Mouse (Mus musculus) gastrocnemius, postnatal 14 days (tissue): ENCODE results near the gene Fbp1. TPM values are rescaled to one million over a fixed set of nuclear protein-coding genes. Genes with fewer than 3 reads are reported as not detected.
"Not testable (repeated sequence)": the region's sequence is repeated elsewhere in the genome, so short reads cannot be mapped to it uniquely, and the experiment has no call there.

Source experiments
- DNase-seq: peaks from one replicate; pipeline ENCODE4 v3.0.0; 2021; ENCODE audit warnings: mixed read lengths
- intact Hi-C: fragments of 180-260 bp; cut with DNase I; formaldehyde crosslinking; loops from one replicate; pipeline ENCODE4 v1.15.1; 2025; ENCODE audit warnings: low total_unique reads
- total RNA-seq, 2 experiments: library from RNA; stranded (reverse); gene quantifications; 2 replicates each; pipeline ENCODE4 v1.2.3; 2021

Fbp1 gene
- total RNA-seq, 2 experiments from 2014 or later = not detected

DNA sequence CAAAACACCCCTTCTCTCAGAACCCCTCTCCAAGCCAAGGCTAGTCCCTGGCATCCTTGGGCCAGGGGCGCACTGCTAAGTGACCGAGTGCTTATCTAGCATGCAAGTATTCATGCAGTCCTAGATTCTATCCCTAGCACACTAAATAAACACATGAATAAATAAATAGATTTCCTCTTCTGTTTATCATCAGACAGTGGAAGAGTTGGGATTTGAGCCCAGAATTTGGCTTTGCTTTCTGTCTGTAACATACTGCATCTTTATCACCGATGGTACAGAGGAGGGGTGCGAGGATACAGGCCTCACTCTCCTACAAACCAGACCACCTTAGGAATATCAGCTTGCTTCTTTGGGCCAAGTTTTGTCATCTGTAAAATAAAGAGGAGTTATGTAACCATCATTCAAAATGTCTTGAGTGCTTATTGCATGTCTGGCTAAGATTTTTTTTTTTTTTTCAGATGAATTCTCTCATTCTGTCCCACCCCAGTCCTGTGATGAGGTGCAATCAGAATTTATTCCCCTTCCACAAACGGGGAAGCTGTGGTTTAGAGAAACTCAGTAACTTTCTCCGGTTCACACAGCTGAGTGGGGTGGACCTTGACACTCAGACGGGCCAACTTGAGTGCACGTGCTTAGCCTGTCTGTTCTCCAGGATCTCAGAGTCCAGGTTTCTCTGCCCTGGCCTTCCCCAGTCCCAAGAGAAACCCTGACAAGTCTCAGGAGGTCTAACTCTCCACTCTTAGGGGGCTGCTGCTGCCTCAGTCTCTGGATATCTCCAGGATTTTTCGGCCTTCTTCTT is 5.2 kb upstream of the Fbp1 start:
- intact Hi-C loops = no loop called here
- DNase-seq = no peak

DNA sequence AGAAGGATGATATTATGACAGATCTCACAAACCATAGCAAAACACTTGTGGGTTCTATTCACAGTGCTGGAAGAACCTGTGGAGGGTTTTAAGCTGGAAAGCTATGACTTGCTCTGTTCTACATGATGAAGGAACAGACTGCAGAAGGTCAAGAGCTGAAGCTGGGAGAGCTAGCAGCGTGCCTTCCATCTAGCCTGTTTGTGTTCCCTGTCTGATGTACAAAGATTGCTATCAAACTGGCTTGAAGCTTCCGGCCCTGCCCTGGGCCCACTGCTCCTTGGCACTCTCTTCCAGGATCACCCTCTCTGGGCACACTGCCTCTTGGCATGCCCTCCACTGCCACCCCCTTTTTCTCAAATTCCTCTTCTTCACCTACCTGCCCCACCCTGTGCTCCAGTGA is 1.2 kb upstream of the Fbp1 start:
- no peak for DNase-seq

DNA sequence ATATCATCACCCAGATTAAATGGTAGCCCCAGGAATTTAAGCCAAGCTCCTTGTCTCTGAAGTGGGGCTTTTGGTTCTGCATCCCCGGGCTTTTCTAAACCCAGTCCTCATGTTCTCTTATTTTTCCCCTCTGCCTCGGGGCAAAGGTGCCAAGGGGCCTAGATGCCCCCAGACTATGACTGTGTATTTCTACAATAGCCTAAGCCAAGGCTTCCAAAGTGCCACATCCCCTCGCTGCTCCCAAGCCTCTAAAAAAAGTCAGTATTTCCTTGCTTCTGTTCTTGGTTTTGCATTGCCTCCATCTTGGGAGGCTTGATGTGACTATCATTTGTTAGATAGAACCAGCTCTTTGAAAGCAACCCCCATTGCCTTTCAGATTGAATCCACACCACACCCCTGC is 3.5 kb downstream of the Fbp1 start:
- intact Hi-C loops = no loop called here
- DNase-seq = no peak

More for the DNA sequence above, 1.2 kb upstream of the Fbp1 start:
- intact Hi-C loops = no loop called here

DNA sequence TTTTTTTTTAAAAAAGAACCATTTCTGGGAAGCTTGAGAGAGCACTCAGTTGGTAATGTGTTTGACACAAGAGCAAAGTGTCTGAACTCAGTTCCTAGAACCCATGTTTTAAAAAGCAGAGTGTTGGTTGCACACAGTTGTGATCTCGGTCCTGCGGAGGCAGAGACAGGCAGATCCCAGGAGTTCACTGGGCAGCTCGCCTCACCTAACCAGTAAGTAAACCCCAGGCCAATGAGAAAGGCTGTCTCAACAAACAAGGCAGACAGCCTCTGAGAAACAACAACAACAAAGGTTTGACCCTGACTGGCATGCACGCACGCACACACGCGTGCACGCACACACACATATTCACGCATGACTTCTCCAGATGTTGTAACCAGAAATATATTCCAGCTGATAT is 4.2 kb downstream of the Fbp1 start:
- DNase-seq = no peak
- intact Hi-C loops = no loop called here

DNA sequence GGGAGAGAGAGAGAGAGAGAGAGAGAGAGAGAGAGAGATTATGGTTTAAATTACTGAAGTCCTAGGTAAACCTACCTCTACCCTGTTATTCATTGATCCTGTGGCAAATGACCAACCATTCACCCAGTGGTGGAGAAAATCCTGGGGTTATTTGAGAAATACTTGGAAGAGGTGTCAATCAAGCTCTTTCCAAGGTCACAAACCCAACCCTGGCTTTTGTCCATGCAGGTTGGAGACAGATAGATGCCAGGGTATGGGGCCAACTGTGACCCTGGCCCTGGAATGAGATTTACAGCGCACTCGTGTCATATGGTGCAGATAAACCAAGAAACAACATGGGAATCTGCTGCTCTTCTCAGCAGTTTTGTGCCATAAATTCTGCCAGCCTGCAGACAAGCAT is 4.6 kb downstream of the Fbp1 start:
- DNase-seq = no peak
- intact Hi-C loops = no loop called here

DNA sequence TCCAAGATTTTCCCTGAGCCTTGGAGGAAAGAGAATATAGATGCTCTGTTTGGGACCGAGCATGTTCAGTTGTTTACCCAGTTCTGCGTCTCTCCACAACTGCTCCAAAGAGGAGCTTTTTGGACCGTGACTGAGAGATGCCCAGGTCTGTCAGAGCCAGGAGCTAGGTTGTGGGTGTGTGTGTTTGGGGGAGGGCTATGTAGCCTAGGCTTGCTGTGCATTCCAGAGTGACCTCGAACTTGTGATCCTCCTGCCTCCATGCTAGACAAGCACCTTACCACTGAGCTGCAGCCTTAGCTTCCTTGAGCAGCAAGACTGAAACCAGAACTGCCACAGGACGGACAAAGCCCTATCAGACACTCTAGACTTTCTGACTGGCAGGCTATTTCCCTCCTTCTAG is 5.2 kb downstream of the Fbp1 start:
- no peak for DNase-seq
- intact Hi-C loops = no loop called here

DNA sequence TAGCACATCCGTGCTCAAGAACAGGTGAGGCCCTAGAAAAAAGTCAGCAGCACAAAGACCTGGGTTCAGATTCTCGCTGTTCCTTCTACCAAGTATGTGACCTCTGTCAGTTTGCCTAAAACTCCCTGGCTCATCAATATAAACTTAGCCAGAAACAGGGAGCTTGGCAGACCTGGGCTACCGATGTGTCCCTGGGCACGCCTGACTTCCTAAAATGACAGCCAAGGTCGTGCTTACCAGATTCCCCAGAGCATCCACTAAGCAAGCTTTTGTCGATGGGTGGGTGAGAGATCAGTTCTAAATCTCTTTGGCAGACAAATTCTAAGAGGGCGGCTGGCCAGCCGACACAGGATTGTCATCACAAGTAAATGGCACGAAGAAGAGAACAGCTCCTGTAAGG is 6.7 kb downstream of the Fbp1 start:
- no peak for DNase-seq
- intact Hi-C loops = no loop called here

DNA sequence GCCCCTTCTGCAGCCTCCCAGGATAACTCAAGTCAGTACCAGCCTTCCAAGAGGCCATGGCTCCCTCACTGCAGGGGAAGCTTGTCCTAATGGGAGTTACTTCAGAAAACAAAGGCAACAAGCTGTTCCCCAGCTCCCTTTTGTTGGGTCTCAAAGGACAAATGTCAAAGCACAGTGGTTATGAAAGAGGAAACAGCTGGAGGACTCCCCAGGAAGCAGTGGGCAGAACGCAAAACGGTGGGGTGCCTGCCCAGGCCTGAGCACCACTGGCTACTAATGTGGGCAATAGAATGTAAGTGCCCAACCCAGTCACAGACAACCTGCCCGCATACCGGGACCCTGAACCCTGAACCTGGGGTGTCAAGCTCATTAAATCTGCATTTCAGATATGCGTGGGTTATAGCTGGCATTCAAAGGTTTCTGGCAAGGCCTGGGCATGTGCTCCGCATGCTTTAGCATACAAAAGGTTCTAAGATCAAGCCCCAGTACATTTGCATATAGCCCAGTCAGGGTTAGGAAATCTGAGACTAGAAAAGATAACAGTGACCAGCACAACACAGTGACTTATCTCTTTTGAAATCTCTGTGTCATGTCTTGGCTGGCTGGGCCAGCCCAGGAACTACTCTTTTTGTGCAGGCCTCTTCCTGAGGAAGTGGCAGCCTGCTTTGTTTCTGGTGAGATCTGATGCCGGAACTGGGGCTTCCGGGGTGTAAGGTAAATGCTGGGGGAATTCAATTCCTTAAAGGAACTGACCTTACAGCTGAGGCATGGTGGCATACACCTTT is 8.1 kb downstream of the Fbp1 start:
- no peak for DNase-seq
- intact Hi-C loops = no loop called here

DNA sequence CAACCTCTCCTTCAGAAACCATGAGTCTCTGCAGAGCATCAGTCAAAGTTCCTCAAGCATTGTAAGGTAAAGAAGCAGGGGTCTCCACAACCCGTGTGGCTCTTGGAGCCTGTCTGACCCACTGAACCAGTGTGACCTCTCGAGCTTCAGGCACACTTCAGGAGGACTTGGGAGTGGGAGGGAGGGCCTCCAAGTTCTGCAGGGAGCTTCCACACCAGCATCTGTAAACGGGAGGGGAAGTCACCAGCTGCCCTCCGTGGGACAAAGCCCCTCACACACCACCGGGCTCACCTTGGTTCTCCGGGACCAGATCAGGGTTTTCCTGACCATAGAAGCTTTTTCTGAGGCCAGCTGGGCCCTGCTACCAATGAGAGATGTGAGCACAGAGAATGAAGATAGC is 8.7 kb downstream of the Fbp1 start:
- no peak for DNase-seq
- intact Hi-C loops = no loop called here

DNA sequence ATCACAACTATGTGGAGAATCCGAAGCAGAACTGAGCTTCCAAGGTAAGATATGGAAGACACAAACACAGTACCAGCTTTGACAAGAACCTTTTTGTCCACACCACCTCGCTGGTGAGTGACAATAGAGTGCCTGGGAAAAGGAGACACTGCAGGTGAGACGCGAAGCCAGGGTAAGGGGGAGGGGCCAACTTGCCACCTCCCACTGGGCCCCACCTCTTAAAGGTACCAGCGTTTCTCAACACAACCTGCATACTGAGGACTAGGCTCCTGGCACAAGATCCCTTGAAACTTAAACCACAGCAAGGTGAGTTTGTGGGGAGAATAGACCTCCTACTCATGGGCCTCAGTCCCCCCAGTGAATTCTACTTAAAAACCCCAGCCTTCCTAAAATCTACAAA is 10.8 kb downstream of the Fbp1 start:
- no peak for DNase-seq
- intact Hi-C loops = no loop called here

DNA sequence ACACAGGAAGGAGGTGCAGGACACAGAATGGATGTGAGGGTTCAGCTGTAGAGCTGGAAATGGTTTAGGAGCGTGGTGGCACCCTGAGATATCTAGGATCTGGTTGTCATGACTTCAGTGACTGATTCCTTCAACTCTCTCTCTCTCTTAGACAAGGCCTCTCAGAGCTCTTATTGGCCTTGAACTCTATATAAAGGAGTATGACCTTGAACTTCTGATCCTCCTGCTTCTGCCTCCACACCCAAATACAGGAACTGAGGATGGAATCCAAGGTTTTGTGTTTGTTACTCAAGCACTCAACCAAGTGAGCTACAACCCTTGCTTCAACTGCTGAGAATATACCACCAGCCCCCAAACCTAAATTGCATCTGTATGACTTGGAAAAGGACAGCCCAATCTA is 12.0 kb downstream of the Fbp1 start:
- no peak for DNase-seq
- intact Hi-C loops = no loop called here

DNA sequence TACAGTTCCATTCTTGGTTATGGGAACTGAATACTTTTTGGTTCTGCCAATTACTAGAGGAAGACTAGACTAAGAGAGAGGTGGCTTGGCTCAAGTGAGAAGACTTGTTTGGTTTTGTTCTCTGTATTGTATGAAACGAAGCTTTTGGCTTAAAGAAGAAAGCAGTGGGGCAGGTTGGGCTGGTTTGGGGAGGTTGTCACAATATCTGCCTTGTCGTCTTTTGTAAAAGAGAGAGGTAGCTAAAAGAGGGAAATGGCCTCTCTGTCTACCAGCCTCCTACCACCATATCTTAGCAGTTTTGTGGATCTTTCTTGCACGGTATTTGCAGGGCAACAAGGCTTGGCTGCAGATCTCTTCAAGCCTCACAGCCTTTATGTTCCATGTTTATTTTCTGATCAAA is 15.8 kb downstream of the Fbp1 start:
- no peak for DNase-seq
- intact Hi-C loops = no loop called here

DNA sequence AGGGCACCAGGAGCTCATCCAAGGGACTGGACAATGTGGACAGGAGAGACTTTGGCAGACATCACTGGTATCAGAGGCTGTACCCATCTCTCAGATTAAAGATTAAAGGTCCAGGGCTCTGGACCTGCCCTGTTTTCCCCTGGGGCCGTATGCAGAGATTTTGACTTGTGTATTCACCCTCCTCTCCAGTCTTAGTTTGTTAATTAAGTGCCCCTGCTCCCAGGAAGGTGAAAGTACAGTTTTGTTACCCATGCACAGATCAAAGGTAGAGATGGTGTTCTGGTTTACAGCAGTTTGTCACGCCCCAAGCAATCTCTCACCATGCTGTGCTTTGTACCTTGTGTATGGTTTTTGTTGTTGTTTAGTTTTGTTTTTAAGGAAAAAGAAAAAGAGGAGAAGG is 17.5 kb downstream of the Fbp1 start:
- intact Hi-C loops = no loop called here
- no peak for DNase-seq

DNA sequence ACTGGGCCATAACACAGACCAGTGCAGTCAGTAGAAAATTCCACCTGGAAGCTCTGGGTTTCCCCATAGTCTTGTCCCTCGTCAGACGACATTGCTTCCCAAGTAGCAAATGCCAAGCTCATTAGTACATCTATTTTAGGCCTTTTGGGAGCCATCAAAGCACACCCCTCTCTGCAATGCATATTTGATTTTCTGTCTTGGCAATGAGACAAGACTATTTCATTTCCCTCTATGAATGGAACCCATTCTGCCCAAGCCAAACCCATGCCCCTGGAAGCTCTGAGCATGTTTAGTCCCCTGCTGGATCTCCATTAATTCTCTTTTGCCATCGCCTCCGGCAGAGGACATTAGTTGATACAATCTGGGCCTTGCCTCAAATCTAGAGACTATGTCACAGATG is 21.3 kb downstream of the Fbp1 start:
- DNase-seq = no peak
- intact Hi-C loops = no loop called here

DNA sequence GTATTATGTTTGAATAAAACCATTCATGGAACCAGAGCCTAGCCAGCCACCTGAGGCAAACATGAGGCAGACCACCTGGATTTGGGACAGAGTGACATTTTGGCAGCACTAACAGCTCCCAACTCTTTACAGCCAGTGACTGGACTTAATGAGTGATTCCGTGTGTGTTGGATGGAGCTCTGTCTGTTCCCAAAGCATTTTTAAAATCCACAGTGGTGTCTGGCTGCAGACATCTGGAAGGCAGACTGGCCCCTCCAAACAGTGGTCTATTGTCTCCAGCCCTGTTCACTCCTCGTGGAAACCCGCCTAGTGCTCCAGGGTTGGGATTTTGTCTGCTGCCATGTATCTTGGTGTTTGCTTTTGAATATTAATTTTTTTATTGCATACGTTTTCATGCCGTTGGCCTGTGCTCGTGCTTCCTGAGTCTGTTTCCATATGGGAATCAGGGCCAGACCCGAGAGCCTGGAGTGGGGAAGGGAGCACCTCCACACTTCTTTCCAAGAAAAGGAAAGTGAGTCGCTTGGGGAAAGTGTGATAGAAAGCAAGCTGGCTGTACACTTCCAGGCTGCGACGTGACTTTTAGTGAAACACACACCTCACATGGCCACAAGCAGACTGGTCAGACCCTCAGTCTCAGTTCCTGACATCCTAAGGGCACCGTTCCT is 22.3 kb downstream of the Fbp1 start:
- intact Hi-C loops = no loop called here
- DNase-seq = no peak

DNA sequence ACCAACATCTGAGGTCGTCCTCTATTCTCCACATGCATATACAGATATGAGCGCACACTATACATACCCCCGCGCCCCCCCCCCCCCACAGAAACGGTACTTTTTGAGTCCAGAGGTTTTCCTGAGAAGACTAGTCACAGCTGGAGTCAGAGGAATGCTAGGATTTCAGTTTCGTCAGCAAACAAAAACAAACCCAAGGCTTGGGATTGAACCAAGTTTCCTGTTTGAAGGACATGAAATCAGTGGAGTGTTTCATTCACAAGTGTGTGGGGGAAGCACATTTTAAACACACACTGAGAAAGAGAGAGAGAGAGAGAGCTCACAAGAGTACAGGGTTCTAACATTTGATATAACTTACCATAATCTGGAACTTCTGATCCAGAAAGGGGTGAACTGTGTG is 24.3 kb downstream of the Fbp1 start:
- intact Hi-C loops = no loop called here
- no peak for DNase-seq

DNA sequence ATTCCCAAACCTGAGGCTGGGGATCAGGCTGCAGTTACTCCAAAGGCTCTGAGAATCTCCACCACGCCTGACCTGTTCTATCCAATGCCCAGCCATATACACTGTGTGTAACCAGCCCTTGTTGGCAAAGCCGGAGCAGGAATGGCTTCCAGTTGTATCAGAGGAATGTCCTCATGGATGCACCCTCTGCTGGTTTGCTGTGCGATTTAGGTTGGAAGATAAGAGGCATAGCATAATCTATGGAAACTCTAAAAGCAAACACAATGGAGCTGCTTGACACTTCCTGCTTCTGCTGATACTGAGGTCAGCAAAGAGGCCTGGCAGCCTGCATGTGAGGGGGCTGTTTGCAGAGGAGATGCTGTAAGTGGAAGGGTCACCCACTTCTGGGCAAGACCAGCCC is 25.2 kb downstream of the Fbp1 start:
- intact Hi-C loops = no loop called here
- no peak for DNase-seq

DNA sequence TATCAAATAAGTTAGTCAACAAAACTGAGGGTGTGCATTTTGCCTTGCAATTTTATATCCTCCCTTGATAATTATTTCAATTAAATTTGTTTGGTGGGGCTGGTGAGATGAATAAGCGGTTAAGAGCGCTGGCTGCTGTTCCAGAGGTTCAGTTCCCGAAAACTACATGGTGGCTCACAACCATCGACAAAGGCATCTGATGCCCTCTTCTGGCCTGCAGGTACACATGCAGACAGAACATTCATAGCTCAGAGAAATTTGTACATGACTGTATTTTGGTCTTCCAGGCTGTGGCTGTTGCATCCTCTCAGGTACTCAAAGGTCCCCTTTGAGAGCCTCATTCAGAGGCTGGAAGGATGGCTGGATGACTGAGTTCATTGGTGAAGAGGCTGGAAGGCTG is 28.0 kb downstream of the Fbp1 start:
- intact Hi-C loops = no loop called here

DNA sequence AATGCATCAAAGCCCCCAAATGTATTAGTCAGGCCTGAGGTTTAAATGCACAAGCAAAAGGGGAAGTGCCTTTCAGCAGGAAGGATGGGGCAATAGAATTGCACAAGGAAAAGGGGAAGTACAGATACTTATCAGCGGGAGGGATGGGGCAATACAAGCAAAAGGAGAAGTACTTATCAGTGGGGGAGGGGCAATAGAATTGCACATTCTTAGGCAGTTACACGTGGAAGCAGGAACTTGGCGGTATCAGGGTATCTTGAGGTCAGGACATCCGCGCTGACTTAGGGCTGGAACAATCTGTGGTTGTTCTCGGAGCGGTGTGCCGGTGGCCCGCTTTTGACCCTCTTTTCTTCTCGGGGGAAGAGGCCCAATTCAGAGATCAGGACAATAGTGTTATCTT is 28.8 kb downstream of the Fbp1 start:
- not testable (repeated sequence) for DNase-seq
- intact Hi-C loops = loop anchor here (10.0 kb wide), 1 partner anchor 94 kb away; the partner anchor contains the start of gene Platr25

More for the DNA sequence above, 28.0 kb downstream of the Fbp1 start:
- DNase-seq = no peak
